Mouse (Mus musculus) testis, postnatal 10 days (tissue): ENCODE measurements around the gene Ceacam2.
"Not testable (repeated sequence)": the region's sequence is repeated elsewhere in the genome, so short reads cannot be mapped to it uniquely, and the experiment has no call there.

Experiments used
- DNase-seq: peaks from one replicate; pipeline ENCODE4 v3.0.0; 2021; ENCODE audit warnings: low spot score

Ceacam2 gene

GRCm38 (mm10) chr7:25539376-25539907, at the start of gene Ceacam2:
Gene Ceacam2 (minus strand): TSS chr7:25539857.
- DNase-seq: not testable (repeated sequence)

- DNase-seq: no peak
These were observed 45.9 kb upstream of the Ceacam2 start for GRCm38 (mm10) chr7:25585351-25586204.

GRCm38 (mm10) chr7:25584651-25585050, 45.0 kb upstream of the Ceacam2 start:
- no peak for DNase-seq

DNA sequence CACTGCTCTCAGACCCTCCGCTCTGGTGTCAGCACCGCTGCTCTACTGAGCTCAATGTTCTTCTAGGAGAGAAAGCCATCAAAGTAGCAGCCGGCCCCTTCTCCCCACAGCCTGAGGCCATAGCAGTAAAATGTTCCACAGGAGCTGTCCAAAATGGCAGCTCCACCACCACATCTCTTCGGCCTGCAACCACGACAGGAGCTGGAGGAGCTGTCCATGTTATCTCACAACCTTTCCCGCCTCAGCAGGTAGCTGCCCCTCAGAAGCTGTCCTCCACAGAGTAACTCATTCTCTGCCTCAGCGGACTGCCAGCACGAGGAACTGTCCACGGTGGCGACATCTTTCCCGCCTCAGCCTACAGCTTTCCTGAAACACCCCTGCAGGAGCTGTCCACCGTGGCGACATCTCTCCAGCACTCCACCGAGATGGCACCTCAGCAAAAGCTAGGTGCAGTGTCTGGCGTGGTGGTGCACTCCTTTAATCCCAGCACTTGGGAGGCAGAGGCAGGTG, 42.7 kb upstream of the Ceacam2 start:
- no peak for DNase-seq

GRCm38 (mm10) chr7:25579441-25579840, 39.8 kb upstream of the Ceacam2 start:
- no peak for DNase-seq

DNA sequence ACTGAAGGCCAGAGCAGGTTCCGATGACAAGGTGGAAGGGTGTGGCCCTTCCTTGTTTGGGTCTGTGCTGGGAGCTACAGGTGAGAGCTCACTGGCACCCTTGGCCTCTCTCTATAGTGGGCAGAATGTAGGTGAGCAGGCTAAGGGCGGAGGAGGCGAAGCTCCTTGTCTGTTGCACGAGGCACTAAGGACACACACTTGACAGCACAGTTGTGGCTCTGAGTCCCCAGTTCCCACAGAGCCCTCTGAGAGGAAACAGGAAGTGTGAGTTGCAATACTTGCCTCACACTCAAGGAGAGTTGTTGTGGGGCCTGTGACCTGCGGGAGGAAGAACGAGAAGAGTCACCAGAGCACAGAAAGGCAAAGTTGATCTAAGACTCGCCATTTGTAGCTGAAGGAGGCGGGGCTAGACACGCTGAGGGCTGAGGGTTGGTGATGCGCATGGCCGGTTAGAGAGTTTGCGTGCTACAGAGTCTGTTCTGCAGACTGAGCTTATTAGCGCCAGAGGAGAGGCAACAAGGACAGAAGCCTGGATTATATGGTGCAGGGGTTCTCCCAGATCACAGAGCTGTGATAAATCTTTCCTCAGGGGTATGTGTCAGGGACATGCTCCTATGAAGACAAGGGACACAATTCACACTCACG, 37.3 kb upstream of the Ceacam2 start:
- not testable (repeated sequence) for DNase-seq

DNA sequence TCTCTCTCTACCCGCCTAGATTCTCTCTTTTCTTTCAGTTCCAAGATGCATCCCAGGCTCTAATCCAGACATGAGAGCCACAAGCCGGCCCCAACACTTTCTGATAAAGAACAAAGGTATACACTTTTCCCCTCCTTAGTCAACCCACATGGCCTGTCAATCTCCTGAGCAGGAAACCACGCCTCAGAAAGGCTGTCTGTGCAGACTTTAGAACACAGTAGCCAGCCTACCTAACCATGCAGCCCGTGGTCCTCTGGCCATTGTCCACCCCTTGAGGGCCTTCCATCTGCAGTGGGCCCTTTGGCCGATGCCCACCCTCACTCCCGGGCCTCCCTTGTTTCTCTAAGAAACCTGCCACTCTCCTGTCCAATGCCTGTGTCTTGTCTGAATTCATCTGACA, 36.7 kb upstream of the Ceacam2 start:
- not testable (repeated sequence) for DNase-seq

- no peak for DNase-seq
These were observed 36.2 kb upstream of the Ceacam2 start for GRCm38 (mm10) chr7:25575870-25576269.

- no peak for DNase-seq
These were observed 35.4 kb upstream of the Ceacam2 start for GRCm38 (mm10) chr7:25575105-25575504.

- DNase-seq: not testable (repeated sequence)
These were observed 34.1 kb upstream of the Ceacam2 start for GRCm38 (mm10) chr7:25573806-25574205.

DNA sequence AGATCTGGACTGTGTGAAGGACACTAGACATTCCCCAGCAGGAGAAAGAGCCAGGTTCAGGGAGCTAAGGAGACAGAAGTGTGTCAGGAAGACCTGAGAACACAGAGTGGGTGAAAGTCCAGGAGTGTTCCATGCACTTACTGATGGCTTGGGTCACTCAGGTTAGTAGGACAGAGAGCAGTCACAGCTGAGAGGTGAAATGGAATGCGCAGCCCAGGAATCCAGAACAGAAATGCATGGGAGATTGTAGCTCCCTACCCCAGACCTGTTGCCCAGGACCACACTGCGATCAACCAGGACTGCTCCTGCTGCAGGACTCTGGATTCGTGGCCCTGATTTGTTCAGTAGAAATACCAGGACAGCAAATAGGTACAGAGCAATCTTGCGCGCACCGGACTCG, 29.1 kb upstream of the Ceacam2 start:
- DNase-seq: no peak

DNA sequence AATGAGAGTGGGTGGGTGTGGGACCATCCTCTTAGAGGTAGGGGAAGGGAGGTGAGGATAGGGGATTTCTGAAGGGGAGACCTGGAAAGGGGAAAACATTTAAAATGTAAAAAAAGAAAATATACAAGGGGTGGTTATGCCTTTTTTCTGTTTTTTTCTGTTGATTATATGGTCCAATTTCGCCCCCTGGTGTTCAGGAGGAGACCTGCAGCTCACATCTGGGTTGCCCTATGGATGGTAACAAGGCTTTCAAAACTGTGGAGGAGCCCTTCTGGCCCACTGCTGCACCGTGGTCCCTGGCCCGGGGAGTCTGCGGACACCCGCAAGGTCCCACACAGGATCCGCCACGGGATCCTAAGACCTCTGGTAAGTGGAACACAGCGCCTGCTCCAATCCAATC, 1.8 kb upstream of the Ceacam2 start:
- DNase-seq: not testable (repeated sequence)

- not testable (repeated sequence) for DNase-seq
These were observed 297 bp upstream of the Ceacam2 start for GRCm38 (mm10) chr7:25539954-25540353.

DNA sequence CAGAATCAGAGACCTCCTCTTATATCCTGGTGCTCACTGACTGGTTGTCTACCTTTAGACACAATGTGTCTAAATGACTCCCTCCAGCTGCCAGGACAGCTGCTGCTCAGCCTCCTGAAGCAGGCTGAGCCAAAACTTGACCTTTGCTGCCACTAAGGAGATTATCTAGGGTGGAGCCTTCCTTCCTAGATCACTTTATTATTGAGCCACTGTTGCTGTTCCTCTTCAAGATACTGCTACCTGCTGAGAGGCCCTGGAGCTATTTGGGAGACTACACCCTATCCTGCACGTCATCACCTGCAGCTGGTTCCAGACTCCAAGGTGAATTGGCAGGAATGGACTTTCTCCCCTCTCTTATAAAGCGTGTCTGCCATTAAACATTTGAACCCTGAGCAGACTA, 8.8 kb downstream of the Ceacam2 start:
- DNase-seq: no peak

DNA sequence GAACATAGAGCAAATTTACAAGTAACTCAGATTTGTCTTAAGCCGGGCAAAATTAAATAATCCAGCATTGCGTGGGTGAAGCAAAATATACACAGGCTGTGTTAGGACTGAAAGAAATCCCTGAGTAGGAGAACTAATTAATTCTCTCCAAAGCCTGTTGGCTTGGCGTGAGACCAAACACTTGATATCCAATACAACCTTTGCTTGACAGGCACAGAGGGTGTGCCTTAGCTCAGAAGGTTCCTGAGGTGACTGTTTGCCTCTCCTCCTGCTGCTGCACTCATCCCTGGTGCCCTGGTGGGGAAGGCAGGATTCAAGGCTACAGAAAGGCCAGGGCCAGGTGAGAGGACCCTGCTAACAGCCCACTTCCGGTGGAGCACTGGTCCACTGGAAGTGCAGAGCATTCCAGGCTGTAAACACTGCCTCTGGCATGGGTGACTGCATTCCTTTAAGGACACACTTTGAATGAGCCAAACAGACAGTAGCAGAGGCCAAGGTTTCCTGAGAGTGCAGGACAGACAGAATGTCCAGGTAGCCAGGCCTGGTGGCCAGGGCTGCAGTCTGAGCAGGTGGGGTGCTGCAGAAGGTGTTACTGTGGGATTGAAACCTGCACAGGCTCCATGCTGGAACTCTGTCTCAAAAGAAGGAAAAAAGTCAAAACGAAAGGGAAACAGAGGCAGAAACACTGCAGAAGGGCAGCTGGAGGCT, 23.4 kb downstream of the Ceacam2 start:
- not testable (repeated sequence) for DNase-seq

- DNase-seq: not testable (repeated sequence)
These were observed 24.0 kb downstream of the Ceacam2 start for GRCm38 (mm10) chr7:25515667-25516066.

DNA sequence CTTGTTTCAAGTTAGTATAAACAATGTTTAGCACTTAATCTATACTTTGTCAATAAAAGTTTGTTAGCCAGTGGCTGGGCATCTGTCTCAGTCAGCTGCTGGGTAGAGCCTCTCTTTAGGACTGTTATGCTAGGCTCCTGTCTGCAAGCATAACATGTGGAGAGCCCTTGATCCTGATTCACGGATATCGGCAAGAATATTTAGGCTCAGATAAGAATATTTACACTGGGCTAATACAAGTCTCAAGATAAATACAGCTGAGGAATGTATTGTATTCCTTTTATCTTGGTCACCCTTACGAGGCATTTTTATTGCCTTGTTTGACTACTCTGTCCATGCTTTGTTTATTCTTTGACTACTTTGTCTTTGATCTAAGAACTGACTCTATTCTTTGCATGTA, 29.7 kb downstream of the Ceacam2 start:
- DNase-seq: no peak

GRCm38 (mm10) chr7:25494649-25495048, 45.0 kb downstream of the Ceacam2 start:
- no peak for DNase-seq

DNA sequence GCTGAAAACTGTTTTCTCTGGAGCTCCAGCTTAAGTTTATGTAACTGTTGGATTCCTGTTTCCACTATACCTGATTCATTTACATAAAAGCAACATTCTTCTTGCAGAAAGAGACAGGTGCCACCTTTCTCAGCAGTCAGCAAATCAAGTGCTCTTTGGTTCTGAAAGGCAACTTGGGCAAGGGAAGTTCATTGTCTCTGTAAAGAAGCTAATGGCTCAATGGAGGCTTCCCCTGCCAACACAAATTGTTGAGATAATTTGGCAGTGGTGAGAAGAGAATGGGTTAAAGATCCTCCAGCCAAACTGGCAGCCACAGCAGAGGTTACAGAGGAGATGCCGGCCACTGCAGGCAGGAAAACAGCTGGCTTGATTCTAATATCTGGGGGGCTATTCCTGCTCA, 49.0 kb downstream of the Ceacam2 start:
- not testable (repeated sequence) for DNase-seq

DNA sequence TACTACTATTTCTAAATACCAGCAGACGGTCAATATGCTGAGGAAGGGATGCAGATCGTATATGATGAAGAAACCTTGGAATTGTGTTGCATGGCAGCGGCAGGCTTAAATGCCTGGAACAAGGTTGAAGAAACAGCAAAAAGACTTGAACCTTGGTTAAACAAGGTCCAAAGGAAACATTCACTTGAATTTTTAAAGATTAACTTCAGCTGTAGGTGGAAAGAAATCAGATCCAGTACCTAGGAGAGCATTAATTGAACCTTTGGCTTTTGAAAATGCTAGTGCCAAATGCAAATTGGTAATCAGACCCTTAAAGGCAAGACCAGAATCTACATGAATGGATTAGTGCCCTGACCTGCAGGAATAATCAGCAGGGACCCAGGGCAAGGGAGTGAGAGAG, 50.3 kb downstream of the Ceacam2 start:
- DNase-seq: not testable (repeated sequence)

- peak; percentile 55 for DNase-seq
These were observed 53.5 kb downstream of the Ceacam2 start for GRCm38 (mm10) chr7:25486186-25486585.

- no peak for DNase-seq
These were observed 54.6 kb downstream of the Ceacam2 start for GRCm38 (mm10) chr7:25485061-25485460.
